Mouse (Mus musculus) right cerebral cortex, adult 18-20 months (tissue): ENCODE data around the gene Agpat4.
"Not testable (repeated sequence)": the region's sequence is repeated elsewhere in the genome, so short reads cannot be mapped to it uniquely, and the experiment has no call there.

Experiments
- DNase-seq: peaks from one replicate; pipeline ENCODE4 v3.0.0; 2022; ENCODE audit warnings: mixed read lengths

The Agpat4 gene

DNA sequence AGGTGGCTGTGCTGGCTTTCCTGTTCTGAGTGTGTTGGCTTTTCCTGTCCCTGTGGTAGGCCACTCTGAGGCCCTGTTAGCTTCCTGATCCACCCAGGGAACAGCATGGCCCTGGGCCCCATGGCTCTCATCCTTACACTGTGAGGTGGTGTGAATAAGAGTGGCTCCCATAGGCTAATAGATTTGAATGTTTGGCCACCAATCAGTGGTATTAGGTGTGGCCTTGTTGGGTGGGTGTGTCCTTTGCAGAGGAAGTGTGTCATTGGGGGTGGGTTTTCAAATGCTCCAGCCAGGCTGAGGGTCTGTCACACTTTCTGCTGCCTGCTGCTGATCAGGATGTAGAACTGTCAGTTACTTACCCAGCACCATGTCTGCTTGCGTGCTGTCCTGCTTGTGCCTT, 82.6 kb downstream of the Agpat4 start:
- no peak for DNase-seq

DNA sequence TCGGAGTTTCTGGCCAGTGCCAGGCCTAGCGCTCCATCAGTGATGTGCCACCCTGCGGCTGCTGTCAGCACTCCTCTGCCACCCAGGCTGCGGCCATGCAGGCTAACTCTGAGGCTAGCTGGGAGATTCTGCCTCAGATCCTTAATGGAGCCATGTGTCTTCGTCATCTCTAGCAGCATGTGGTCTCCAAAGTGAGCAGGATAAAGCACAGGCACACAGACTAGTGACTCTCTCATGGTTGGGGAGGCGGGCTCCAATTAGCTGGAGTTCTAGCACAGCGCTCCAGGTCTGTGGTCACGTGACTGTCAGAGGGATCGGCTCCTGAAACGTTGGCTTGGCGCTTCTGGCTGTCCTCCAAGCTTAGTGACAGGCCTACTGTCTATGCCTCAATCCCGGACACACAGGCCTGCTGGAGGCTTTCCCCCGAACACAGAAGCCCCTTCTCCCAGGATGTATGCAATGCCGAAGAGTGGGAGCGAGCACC, 85.0 kb downstream of the Agpat4 start:
- DNase-seq = peak; percentile 34

- DNase-seq = no peak
Measured at GRCm38 (mm10) chr17:12204246-12204645, 85.7 kb downstream of the Agpat4 start.

DNA sequence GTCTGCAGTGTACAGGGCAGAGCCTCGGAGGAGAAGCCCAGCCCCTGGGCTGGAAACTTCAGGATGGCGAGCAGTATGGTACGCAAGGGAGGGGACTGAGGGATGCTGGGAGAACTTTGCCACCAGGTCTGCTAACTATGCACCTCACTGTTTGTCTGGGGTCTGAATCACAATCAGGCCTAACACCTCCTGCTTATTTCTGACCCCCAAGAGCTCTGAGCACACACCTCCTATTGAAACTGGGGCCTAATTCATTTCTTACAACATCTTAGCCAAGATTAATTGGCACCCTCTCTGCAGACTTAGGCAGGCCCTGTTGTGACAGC, 86.1 kb downstream of the Agpat4 start:
- no peak for DNase-seq

DNA sequence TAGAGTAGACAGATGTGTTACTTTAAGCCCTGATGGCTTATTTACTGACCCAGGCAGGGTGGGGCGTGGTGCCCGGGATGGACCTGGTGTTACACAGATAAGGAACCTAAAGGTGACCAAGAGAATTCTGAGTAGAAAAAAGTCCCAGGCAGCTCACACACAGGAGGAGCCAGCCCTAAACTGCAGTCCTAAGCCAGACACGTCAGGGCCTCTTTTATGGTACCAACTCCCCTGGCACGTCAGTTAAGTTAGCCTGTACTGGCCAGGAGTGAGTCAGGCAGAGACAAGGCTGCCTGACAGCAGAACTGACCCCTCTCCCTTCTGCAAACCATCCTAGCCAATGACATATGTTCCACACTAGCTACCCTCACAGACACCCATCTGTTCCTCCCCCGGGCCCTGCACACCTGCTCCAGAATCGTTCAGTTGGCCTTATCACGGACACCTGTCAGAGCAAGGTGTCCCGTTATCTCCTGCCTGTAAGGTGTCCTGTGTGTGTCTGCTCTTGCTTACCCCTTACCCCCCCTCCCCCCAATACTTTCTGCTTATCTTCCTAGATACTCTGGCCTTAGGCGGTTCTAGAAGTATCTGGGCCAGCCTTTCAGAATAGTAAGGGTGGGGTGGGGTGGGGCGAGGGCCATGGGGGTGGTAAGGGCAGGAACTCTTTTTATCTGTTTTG, 86.7 kb downstream of the Agpat4 start:
- no peak for DNase-seq

GRCm38 (mm10) chr17:12205694-12206075, 87.2 kb downstream of the Agpat4 start:
- DNase-seq = no peak

GRCm38 (mm10) chr17:12206248-12206647, 87.7 kb downstream of the Agpat4 start:
- no peak for DNase-seq

DNA sequence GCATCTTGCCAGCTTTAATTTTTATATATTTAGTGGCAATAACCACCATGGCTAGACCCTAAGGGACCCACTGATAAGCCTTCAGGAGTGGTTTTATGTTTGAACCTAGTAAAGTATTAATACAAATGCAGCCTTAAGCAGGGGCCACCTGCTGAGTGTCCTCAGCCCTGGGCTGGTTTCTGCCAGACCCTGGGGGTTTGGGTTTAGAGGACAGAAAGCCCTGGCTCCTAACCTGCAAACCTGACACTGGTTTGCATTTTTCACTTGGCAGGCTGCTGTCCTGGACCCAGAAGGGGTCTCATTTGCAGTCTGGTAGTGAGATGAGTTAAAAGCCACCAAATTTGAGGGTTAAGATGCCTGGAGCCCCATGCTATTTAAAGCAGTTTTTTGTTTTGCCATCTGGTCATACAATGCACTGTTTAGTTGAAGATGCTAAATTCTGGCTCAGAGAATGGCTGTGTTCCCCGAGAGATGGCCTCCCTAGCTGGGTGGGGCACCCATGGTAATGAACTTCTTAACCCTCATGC, 88.6 kb downstream of the Agpat4 start:
- no peak for DNase-seq

DNA sequence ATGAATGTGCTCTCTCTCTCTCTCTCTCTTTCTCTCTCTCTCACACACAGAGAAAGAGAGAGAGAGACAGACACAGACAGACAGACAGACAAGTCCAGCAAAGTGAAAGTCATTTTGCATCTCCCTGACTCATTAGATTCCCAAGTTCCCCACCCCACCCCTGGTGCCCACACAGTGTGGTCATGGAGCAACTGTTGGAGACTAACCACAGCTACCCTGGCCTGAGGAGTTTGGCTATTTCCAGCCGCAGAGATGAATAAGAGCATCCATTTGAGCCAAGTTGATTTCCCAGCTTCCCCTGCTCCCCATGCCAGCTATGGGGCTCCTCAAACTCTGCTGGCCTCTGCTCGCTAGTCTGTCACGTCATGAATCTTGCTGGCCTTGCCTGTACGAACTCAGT, 91.0 kb downstream of the Agpat4 start:
- no peak for DNase-seq

GRCm38 (mm10) chr17:12210544-12211132, 92.1 kb downstream of the Agpat4 start:
- DNase-seq = peak; percentile 76

DNA sequence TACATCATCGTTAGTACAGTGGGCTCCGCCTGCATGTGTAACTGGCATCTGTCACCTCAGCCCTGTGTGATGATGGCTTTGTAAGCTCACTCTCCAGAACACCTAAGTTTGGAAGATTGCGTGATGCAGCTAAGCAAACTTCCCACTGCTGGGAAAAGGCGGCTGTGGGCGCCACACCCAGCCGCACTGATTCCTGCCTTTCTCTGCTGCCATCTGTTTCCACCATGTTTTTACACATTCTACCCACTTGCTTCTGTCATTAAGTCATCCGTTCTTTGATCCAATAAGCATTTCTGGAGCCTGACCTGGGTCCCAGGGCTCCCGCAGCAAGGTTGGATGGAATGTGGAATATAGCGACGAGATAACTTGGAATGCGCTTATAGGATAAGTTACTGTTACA, 93.4 kb downstream of the Agpat4 start:
- DNase-seq = peak; percentile 51

GRCm38 (mm10) chr17:12212341-12212740, 93.8 kb downstream of the Agpat4 start:
- DNase-seq = peak; percentile 74

- DNase-seq = peak; percentile 62
Measured at GRCm38 (mm10) chr17:12213430-12213829, 94.9 kb downstream of the Agpat4 start.

GRCm38 (mm10) chr17:12216224-12216623, 97.7 kb downstream of the Agpat4 start:
- DNase-seq = no peak

- DNase-seq = peak; percentile 83
Measured at GRCm38 (mm10) chr17:12221926-12222325, 103.4 kb downstream of the Agpat4 start.

DNA sequence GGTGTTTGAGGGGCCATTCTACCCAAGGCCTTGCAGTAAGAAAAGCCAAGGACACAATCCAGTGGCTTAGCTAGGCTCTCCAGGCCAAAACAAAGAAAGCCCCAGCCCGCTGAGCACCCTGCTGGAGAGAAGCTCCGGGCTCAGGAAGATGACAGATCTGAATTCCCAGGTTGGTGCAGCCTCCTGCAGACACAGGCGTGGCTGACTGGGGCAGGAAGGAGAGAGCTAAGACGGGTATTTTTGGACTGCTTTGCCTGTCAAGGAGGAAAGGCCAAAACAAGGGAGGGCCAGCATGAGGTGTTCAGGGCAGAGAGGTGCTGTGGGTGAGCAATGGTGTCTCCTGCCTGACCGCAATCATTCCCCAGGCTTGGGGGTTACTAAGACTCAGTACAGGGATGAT, 105.2 kb downstream of the Agpat4 start:
- DNase-seq = no peak

GRCm38 (mm10) chr17:12224145-12224544, 105.6 kb downstream of the Agpat4 start:
- no peak for DNase-seq

DNA sequence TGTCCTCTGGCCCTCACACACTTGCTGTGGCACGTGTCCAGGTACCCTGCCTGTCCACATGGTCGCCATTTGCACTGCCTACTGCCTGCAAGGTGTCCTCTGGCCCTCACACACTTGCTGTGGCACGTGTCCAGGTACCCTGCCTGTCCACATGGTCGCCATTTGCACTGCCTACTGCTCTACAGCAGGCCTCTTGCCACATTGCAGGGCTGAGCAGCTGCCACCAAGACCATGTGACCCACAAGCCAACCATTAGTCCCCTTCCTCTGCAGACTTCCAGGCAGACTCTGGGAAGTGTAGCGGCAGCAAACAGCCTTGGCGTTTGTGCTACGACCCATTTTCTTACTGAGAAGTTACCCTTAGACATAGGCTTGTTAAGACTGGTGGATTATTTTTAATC, 106.0 kb downstream of the Agpat4 start:
- not testable (repeated sequence) for DNase-seq

- no peak for DNase-seq
Measured at GRCm38 (mm10) chr17:12225227-12225626, 106.7 kb downstream of the Agpat4 start.

DNA sequence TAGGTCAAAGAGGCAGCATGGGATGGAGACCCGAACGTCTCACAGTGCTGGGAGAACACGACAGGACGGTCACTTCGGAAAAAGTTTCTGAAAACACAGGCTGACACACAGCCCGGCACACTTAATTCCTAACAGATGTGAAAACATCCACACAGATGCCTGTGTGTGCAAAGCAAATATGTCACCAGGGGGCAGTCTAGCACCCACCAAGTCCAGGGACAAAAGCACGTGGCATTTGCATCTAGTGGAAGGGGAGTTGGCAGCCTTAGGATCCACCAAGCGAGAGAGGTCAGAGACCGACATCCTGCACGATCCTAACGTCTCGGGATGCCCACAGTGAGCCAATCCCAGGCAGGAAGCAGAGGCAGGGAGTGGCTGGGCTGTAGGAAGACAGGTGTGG, 108.0 kb downstream of the Agpat4 start:
- no peak for DNase-seq

DNA sequence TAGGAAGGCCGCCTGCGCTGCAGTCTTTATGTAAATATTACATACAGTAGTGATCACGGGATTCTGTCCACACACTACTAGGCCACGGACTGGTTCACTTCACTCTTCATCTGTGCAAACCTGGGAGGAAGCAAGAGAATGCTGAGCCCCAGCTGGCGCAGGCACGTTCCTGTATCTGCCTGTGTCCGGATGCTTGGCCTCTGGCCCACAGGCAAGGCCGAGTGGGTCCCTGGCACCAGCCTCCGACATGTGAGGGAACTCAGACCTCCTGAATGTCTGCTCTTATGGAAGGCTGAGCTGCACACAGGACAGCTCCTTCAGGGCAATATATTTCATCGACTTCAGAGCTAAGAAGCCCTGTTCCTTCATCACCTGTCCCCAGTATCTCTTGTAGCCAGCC, 109.5 kb downstream of the Agpat4 start:
- DNase-seq = no peak

DNA sequence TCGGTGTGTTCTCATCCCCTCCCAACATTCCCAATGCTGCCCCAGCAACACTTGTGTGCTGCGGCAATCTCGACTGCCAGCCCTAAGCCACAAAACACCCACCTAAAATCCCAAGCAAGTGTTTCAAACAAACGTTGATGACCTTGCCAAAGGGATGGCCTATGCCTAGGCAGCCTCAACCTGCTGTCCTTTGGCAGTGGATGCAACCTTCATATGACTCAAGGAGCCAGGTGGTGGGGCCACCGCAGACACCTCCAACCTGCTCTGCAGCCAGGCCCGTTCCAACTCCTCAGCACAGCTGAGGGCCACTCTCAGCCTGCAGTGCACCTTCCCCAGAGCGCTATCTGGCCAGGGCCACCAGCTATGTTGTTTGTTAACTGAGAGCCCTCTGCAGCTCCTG, 110.0 kb downstream of the Agpat4 start:
- DNase-seq = no peak

GRCm38 (mm10) chr17:12229756-12230155, 111.3 kb downstream of the Agpat4 start:
- DNase-seq = no peak

DNA sequence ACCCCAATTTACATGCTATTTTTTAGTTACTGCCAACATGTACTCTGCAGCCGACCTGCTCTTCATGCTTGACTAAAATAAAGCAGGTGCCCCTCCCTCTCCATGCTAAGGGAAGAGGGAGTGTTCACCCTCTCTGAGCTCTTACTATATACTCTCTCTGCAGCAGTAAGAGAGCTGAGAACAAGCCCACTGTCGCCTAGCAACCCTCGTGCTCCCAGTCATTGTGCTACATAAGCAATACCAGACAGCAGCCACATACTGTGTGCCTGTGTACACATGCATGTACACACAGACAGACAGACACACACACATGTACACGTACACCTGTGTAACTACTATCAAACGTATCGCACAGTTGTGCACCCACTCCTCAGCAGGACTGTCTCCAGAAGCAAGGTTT, 111.7 kb downstream of the Agpat4 start:
- DNase-seq = no peak

DNA sequence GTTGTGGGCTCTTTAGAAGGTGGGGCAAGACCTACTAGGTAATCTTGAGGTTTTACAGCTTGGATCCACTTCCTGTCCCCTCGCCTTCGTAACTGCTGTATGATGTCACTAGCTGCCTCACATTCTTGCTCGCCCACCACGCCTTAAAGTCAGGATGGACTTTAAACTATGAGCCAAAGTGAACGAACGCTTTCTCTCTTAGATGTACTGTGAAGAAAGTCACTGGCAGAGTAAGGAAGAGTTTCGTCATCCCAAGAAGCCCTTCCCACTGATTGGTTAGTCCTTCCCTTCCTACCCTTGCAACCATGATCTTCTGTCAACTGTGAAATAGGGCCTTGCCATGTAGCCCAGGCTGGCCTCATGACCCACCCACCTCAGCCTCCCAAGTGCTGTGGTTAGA, 112.6 kb downstream of the Agpat4 start:
- no peak for DNase-seq
